Comparison of ENCODE assay signal across 9 mouse cellular contexts in genomic region chr5:134221278-134221677, GRCm38 (mm10). TPM values are rescaled to one million over a fixed set of nuclear protein-coding genes. Genes with fewer than 3 reads are reported as not detected.
DNase-seq lines count a peak whose midpoint lies in the region; ATAC-seq and TF ChIP-seq lines count a peak whose summit lies in the region.
"Had no signal": no experiment of that assay in that cellular context is flagged by ENCODE, and none has a peak within 500 bp of the region (broad histone marks: within the 10 kb centered on the region; RNA-seq: fewer than 3 reads in every experiment).

No protein-coding gene starts in this region.

- DNase-seq in forebrain, embryonic 11.5 days (ENCODE audit: low spot score) = no peak
- no peak for DNase-seq in neural tube, embryonic 11.5 days (ENCODE audit: low spot score)
- DNase-seq in neural tube, embryonic 10.5 days (ENCODE audit: extremely low spot score, low spot score) = no peak
- no peak for DNase-seq in liver, embryonic 13.5 days
- no peak for DNase-seq in thymus, adult 2 months
- no peak for DNase-seq in urinary bladder, adult 2 months (ENCODE audit: low spot score)
- DNase-seq: cerebellum, adult 8-10 months had no signal

- ATAC-seq in forebrain, embryonic 11.5 days (replicated peaks; ENCODE audit: low FRiP score) = no peak
- no peak for ATAC-seq in forebrain, embryonic 16.5 days
- no peak for ATAC-seq in neural tube, embryonic 11.5 days (ENCODE audit: insufficient read depth, low FRiP score, low TSS enrichment)
- ATAC-seq in liver, embryonic 13.5 days (ENCODE audit: low read depth) = no peak
- no peak for ATAC-seq in frontal cortex, adult (ENCODE audit: low TSS enrichment)

- 48% methylated on average over 4 of the region's 4 CpGs for WGBS in forebrain, embryonic 11.5 days
- 46% methylated on average over 4 of the region's 4 CpGs for WGBS in forebrain, embryonic 16.5 days
- WGBS in neural tube, embryonic 11.5 days = 49% methylated on average over 4 of the region's 4 CpGs
- WGBS in liver, embryonic 13.5 days (ENCODE audit: insufficient replicate concordance) = 30% methylated on average over 4 of the region's 4 CpGs
- WGBS in thymus, adult 2 months = 79% methylated on average over 4 of the region's 4 CpGs

- peak overlapping the region; percentile 60; the same call in 1 of the 2 replicates for H3K9ac ChIP-seq in forebrain, embryonic 11.5 days (ENCODE audit: low read length)
- H3K9ac ChIP-seq in forebrain, embryonic 16.5 days (replicated peaks; ENCODE audit: low read depth, low read length) = no peak overlapping the region
- H3K9ac ChIP-seq in neural tube, embryonic 11.5 days (ENCODE audit: low read length) = peak overlapping the region; percentile 65; the same call in 1 of the 2 replicates
- H3K9ac ChIP-seq in liver, embryonic 13.5 days = no peak overlapping the region

- 0 out of 2 replicates have a peak overlapping the region, but pooled peaks have one; percentile 30 for H3K4me3 ChIP-seq in forebrain, embryonic 11.5 days (ENCODE audit: low read depth, low read length)
- no peak overlapping the region for H3K4me3 ChIP-seq in forebrain, embryonic 16.5 days (replicated peaks; ENCODE audit: low read length)
- H3K4me3 ChIP-seq in neural tube, embryonic 11.5 days (ENCODE audit: low read depth, low read length) = no peak overlapping the region
- no peak overlapping the region for H3K4me3 ChIP-seq in liver, embryonic 13.5 days (replicated peaks)
- H3K4me3 ChIP-seq in thymus, adult 2 months (ENCODE audit: control insufficient read depth, insufficient read depth, low read length) = no peak overlapping the region

- H3K36me3 ChIP-seq in forebrain, embryonic 11.5 days (ENCODE audit: control insufficient read depth, insufficient read depth, low read length) = no peaks in the 10 kb centered on the region; the same call in 1 of the 2 replicates
- peaks cover 4% of the 10 kb centered on the region; the same call in 1 of the 2 replicates for H3K36me3 ChIP-seq in forebrain, embryonic 16.5 days (ENCODE audit: control insufficient read depth, insufficient read depth)
- peaks cover 2% of the 10 kb centered on the region; the same call in 1 of the 2 replicates for H3K36me3 ChIP-seq in neural tube, embryonic 11.5 days (ENCODE audit: control insufficient read depth, insufficient read depth, low read length)
- H3K36me3 ChIP-seq in liver, embryonic 13.5 days = 0 out of 2 replicates have a peak, but pooled peaks cover 4% of the 10 kb centered on the region
- no peaks in the 10 kb centered on the region for H3K36me3 ChIP-seq in thymus, adult 2 months (ENCODE audit: control insufficient read depth, insufficient read depth, low read length)

- H3K27ac ChIP-seq in forebrain, embryonic 11.5 days (ENCODE audit: low read depth, low read length) = no peak overlapping the region
- no peak overlapping the region for H3K27ac ChIP-seq in forebrain, embryonic 16.5 days (ENCODE audit: low read length)
- H3K27ac ChIP-seq in neural tube, embryonic 11.5 days (ENCODE audit: low read depth, low read length) = no peak overlapping the region
- no peak overlapping the region for H3K27ac ChIP-seq in liver, embryonic 13.5 days
- H3K27ac ChIP-seq in thymus, adult 2 months (ENCODE audit: control insufficient read depth, insufficient read depth, low read length) = no peak overlapping the region

- peaks cover 8% of the 10 kb centered on the region for H3K27me3 ChIP-seq in forebrain, embryonic 11.5 days (ENCODE audit: control insufficient read depth, insufficient read depth, low read length)
- peaks cover 4% of the 10 kb centered on the region; the same call in 1 of the 2 replicates for H3K27me3 ChIP-seq in forebrain, embryonic 16.5 days (replicated peaks; ENCODE audit: control insufficient read depth, insufficient read depth, low read length)
- H3K27me3 ChIP-seq in neural tube, embryonic 11.5 days (ENCODE audit: control insufficient read depth, insufficient read depth, low read length) = peaks cover 5% of the 10 kb centered on the region; the same call in 1 of the 2 replicates
- H3K27me3 ChIP-seq in liver, embryonic 13.5 days = peaks cover 16% of the 10 kb centered on the region
- H3K27me3 ChIP-seq in thymus, adult 2 months (ENCODE audit: control insufficient read depth, insufficient read depth, low read length) = no peaks in the 10 kb centered on the region

- H3K4me2 ChIP-seq in forebrain, embryonic 11.5 days (ENCODE audit: low read depth, low read length, severe bottlenecking) = peak overlapping the region; percentile 77
- no peak overlapping the region; the same call in 1 of the 2 replicates for H3K4me2 ChIP-seq in forebrain, embryonic 16.5 days (ENCODE audit: low read length)
- peak overlapping the region; percentile 51 for H3K4me2 ChIP-seq in neural tube, embryonic 11.5 days (ENCODE audit: low read depth)
- peak overlapping the region; percentile 62 for H3K4me2 ChIP-seq in liver, embryonic 13.5 days

- peaks cover 8% of the 10 kb centered on the region; the same call in 1 of the 2 replicates for H3K4me1 ChIP-seq in forebrain, embryonic 11.5 days (replicated peaks; ENCODE audit: control insufficient read depth, insufficient read depth, low read length)
- peaks cover 5% of the 10 kb centered on the region; the same call in 1 of the 2 replicates for H3K4me1 ChIP-seq in forebrain, embryonic 16.5 days (replicated peaks; ENCODE audit: control insufficient read depth, insufficient read depth, low read length)
- H3K4me1 ChIP-seq in neural tube, embryonic 11.5 days (ENCODE audit: control insufficient read depth, insufficient read depth, low read length) = peaks cover 10% of the 10 kb centered on the region
- peaks cover 13% of the 10 kb centered on the region for H3K4me1 ChIP-seq in liver, embryonic 13.5 days (replicated peaks)
- peaks cover 26% of the 10 kb centered on the region for H3K4me1 ChIP-seq in thymus, adult 2 months (replicated peaks; ENCODE audit: control insufficient read depth, insufficient read depth, low read length)

- no peak for TF ChIP-seq CTCF in thymus, adult 2 months (IDR thresholded peaks at IDR 0.05; ENCODE audit: borderline replicate concordance, control insufficient read depth, extremely low read depth, insufficient read depth, low read length, poor library complexity)

- no peaks in the 10 kb centered on the region for H3K9me3 ChIP-seq in forebrain, embryonic 11.5 days (ENCODE audit: control insufficient read depth, low read length)
- no peaks in the 10 kb centered on the region for H3K9me3 ChIP-seq in forebrain, embryonic 16.5 days (ENCODE audit: control insufficient read depth, low read length)
- no peaks in the 10 kb centered on the region for H3K9me3 ChIP-seq in neural tube, embryonic 11.5 days (ENCODE audit: control insufficient read depth, low read length)
- no peaks in the 10 kb centered on the region for H3K9me3 ChIP-seq in liver, embryonic 13.5 days (replicated peaks)

- TF ChIP-seq POLR2A in thymus, adult 2 months (IDR thresholded peaks at IDR 0.05; ENCODE audit: control insufficient read depth, extremely low read depth, insufficient read depth, low read length, poor library complexity) = no peak

RNA-seq across cellular contexts. Expression of gene Ncf1, which starts 8.1 kb away (rescaled TPM):
- 1.3 and 3.0 TPM in 2 replicates for polyA plus RNA-seq in forebrain, embryonic 11.5 days (2014; fragmentation: Nextera tagmentation; extraction: Ambion mirVana)
- polyA plus RNA-seq in forebrain, embryonic 16.5 days (2015; fragmentation: Nextera tagmentation; extraction: Ambion mirVana) = 1.8 and 2.7 TPM in 2 replicates
- polyA plus RNA-seq in neural tube, embryonic 11.5 days (2014; fragmentation: Nextera tagmentation; extraction: Ambion mirVana) = 2.5 and 3.1 TPM in 2 replicates
- 8.1 and 9.3 TPM in 2 replicates for polyA plus RNA-seq in liver, embryonic 13.5 days (2015; fragmentation: Nextera tagmentation; extraction: Ambion mirVana)
- polyA plus RNA-seq in thymus, adult 2 months (2012; rRNA removed) = 28.6 and 35.9 TPM in 2 replicates
- 18.8 and 30.3 TPM in 2 replicates for polyA plus RNA-seq in urinary bladder, adult 2 months (2012; rRNA removed)

RNA-seq across cellular contexts. Expression of gene Gtf2ird2, which starts 37.5 kb away (rescaled TPM):
- polyA plus RNA-seq in forebrain, embryonic 11.5 days (2014; fragmentation: Nextera tagmentation; extraction: Ambion mirVana) = 8.4 and 9.8 TPM in 2 replicates
- polyA plus RNA-seq in forebrain, embryonic 16.5 days (2015; fragmentation: Nextera tagmentation; extraction: Ambion mirVana) = 11.6 and 12.5 TPM in 2 replicates
- polyA plus RNA-seq in neural tube, embryonic 11.5 days (2014; fragmentation: Nextera tagmentation; extraction: Ambion mirVana) = 6.9 and 8.6 TPM in 2 replicates
- 1.5 and 2.5 TPM in 2 replicates for polyA plus RNA-seq in liver, embryonic 13.5 days (2015; fragmentation: Nextera tagmentation; extraction: Ambion mirVana)
- polyA plus RNA-seq in thymus, adult 2 months (2012; rRNA removed) = 9.7 and 9.9 TPM in 2 replicates
- 9.4 and 10.9 TPM in 2 replicates for polyA plus RNA-seq in urinary bladder, adult 2 months (2012; rRNA removed)

RNA-seq across cellular contexts. Expression of gene Rcc1l, which starts 44.7 kb away (rescaled TPM):
- 29.1 and 34.7 TPM in 2 replicates for polyA plus RNA-seq in forebrain, embryonic 11.5 days (2014; fragmentation: Nextera tagmentation; extraction: Ambion mirVana)
- polyA plus RNA-seq in forebrain, embryonic 16.5 days (2015; fragmentation: Nextera tagmentation; extraction: Ambion mirVana) = 23.6 and 24.1 TPM in 2 replicates
- 23.6 and 25.4 TPM in 2 replicates for polyA plus RNA-seq in neural tube, embryonic 11.5 days (2014; fragmentation: Nextera tagmentation; extraction: Ambion mirVana)
- polyA plus RNA-seq in liver, embryonic 13.5 days (2015; fragmentation: Nextera tagmentation; extraction: Ambion mirVana) = 21.1 and 21.9 TPM in 2 replicates
- polyA plus RNA-seq in thymus, adult 2 months (2012; rRNA removed) = 18.0 and 20.4 TPM in 2 replicates
- polyA plus RNA-seq in urinary bladder, adult 2 months (2012; rRNA removed) = 14.4 and 18.2 TPM in 2 replicates

Comparison
In these comparisons a context has a peak if more than half of its experiments do, and no peak if none do; other contexts are left out.
1. H3K9ac ChIP-seq: peak in forebrain, embryonic 11.5 days (single experiment) and neural tube, embryonic 11.5 days (single experiment); none in forebrain, embryonic 16.5 days (single experiment) and liver, embryonic 13.5 days (single experiment).